Mouse (Mus musculus) hindbrain, embryonic 11.5 days (tissue): Measurements from ENCODE around the gene Fetub. TPM values are rescaled to one million over a fixed set of nuclear protein-coding genes. Genes with fewer than 3 reads are reported as not detected.

Source experiments
- ATAC-seq: fragments of 200-750 bp; cut with Nextera tagmentation; 2 replicates; pipeline ENCODE4 v1.8.0; 2017; ENCODE audit warnings: mild to moderate bottlenecking, moderate TSS enrichment, moderate library complexity; ENCODE audit not compliant: low FRiP score
- DNase-seq: peaks from one replicate; pipeline ENCODE4 v3.0.0-alpha.2; 2015; ENCODE audit warnings: low spot score
- H3K27ac ChIP-seq: fragments of 300-500 bp; sonication (generic); 2 replicates; pipeline ENCODE4 v1.5.1; 2014; ENCODE audit warnings: mild to moderate bottlenecking, low read depth, low read length
- H3K27me3 ChIP-seq: fragments of 300-500 bp; sonication (generic); 2 replicates; pipeline ENCODE4 v1.6.1; 2014; ENCODE audit warnings: mild to moderate bottlenecking, low read length, moderate library complexity, mixed read lengths; ENCODE audit not compliant: control insufficient read depth, insufficient read depth
- H3K36me3 ChIP-seq: fragments of 300-500 bp; sonication (generic); 2 replicates; pipeline ENCODE4 v1.6.1; 2014; ENCODE audit warnings: mild to moderate bottlenecking, low read length, moderate library complexity, mixed read lengths; ENCODE audit not compliant: control insufficient read depth, insufficient read depth
- H3K4me1 ChIP-seq: fragments of 300-500 bp; sonication (generic); replicated peaks from 2 replicates; pipeline ENCODE4 v1.6.1; 2014; ENCODE audit warnings: low read length, mixed read lengths; ENCODE audit not compliant: control insufficient read depth, insufficient read depth
- H3K4me2 ChIP-seq: fragments of 300-500 bp; sonication (generic); replicated peaks from 2 replicates; pipeline ENCODE4 v1.6.1; 2014; ENCODE audit warnings: mild to moderate bottlenecking, low read depth, low read length
- H3K4me3 ChIP-seq: fragments of 300-500 bp; sonication (generic); 2 replicates; pipeline ENCODE4 v1.5.1; 2014; ENCODE audit warnings: low read depth, low read length
- H3K9ac ChIP-seq: fragments of 300-500 bp; sonication (generic); 2 replicates; pipeline ENCODE4 v1.6.1; 2014; ENCODE audit warnings: low read depth, low read length
- H3K9me3 ChIP-seq: fragments of 300-500 bp; sonication (generic); 2 replicates; pipeline ENCODE4 v1.6.1; 2016; ENCODE audit warnings: low read length; ENCODE audit not compliant: control insufficient read depth
- WGBS: fragments of 180-500 bp; shearing (Covaris S2); extraction: QIAGEN DNeasy Blood & Tissue Kit; methylation state at CpG from one replicate; pipeline ENCODE4 v1.1.7; 2014; 5-methylcytosine and 5-hydroxymethylcytosine counted together
- polyA plus RNA-seq: library from polyadenylated mRNA; unstranded; fragments of >200 nt; fragmentation: Nextera tagmentation; extraction: Ambion mirVana; gene quantifications from 2 replicates; pipeline ENCODE4 v1.2.1, GENCODE M21; 2014

Fetub gene
- polyA plus RNA-seq, 1 experiment from 2014 or later: not detected

DNA sequence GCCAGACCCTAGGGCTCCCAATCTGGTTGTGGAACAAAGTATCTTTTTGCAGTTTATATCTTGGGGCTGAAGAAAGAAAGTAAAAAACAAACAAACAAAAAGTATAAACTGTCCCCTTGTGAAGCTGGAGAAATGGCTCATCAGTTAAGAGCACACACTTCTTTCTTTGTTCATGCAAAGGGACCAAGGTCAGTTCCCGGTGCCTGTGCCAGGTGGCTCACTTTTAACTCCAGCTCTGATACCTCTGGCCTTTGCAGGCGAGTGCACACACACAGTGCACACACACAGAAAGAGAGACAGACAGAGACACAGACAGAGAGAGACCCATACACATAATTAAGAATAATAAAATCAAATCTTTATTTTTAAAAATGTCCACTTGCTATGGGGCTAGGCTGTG is 21.5 kb upstream of the Fetub start:
- H3K9me3 ChIP-seq: no peaks in the 10 kb centered on the region
- DNase-seq (no peak), ATAC-seq (no peak)
- 84% methylated on average over 2 of the region's 2 CpGs for WGBS
- H3K27ac ChIP-seq: no peak overlapping the region
- no peak overlapping the region for H3K4me2 ChIP-seq
- no peaks in the 10 kb centered on the region for H3K4me1 ChIP-seq
- H3K9ac ChIP-seq: no peak overlapping the region
- no peaks in the 10 kb centered on the region for H3K27me3 ChIP-seq
- H3K36me3 ChIP-seq: no peaks in the 10 kb centered on the region
- no peak overlapping the region for H3K4me3 ChIP-seq

DNA sequence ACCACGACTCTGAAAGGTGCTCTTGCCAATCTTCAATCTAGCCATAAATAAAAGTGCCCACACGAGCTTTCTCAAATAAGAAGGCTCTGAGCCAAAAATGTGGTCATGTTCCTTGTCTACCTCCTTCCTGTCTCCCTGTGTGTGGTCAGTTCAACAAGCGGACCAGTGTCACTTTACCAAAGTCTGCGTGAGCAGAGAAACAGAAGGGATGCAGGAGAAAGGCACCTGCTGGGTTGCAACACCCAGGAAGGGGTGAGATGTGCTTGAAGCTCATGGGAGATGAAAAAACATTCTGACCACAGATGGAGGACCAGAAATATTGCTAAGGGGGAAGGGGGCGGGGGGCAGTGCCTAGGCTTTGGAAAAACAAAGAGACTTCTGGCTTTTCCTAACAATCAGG is 18.8 kb upstream of the Fetub start:
- no peaks in the 10 kb centered on the region for H3K36me3 ChIP-seq
- H3K9me3 ChIP-seq: no peaks in the 10 kb centered on the region
- DNase-seq (no peak), ATAC-seq (no peak)
- H3K4me2 ChIP-seq: no peak overlapping the region
- WGBS: 51% methylated on average over 5 of the region's 5 CpGs
- no peak overlapping the region for H3K27ac ChIP-seq
- H3K4me3 ChIP-seq: no peak overlapping the region
- H3K27me3 ChIP-seq: no peaks in the 10 kb centered on the region
- no peak overlapping the region for H3K9ac ChIP-seq
- no peaks in the 10 kb centered on the region for H3K4me1 ChIP-seq

DNA sequence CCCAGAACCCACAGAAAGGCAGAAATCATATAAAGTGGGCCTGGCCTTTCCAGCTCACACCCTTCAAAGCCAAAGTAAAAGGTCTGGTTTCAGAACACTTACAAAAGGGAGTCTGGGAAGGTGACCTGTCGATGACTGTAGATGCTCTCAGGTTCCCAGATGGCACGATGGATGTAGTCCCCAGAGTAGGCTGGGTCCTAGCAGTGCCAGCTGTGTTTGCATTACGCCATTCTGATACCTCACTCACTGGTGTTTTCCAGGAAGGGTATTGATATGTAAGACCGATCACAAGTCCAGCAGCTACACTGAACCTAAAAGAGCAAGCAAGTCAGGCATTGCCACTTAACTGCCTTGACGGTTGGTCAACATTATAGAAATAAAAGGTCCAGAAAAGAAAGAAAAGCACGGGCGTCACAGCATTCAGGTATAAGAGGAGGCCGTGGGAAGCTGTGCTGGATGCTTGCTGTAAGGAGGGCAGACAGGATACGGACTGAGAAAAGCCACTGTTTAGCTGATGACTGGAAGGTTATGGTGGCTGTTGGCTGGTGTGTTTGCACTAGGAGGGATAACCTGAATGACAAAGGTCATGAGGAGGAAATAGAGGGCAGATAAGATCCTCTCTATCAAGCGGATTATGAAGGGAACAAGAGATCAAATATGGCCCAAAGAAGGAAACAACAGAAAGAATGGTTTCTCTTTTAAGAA is 18.1 kb upstream of the Fetub start:
- no peaks in the 10 kb centered on the region for H3K9me3 ChIP-seq
- no peaks in the 10 kb centered on the region for H3K36me3 ChIP-seq
- no peak overlapping the region for H3K9ac ChIP-seq
- no peaks in the 10 kb centered on the region for H3K27me3 ChIP-seq
- ATAC-seq (no peak), DNase-seq (no peak)
- H3K27ac ChIP-seq: no peak overlapping the region
- 83% methylated on average over 10 of the region's 10 CpGs for WGBS
- no peak overlapping the region for H3K4me2 ChIP-seq
- H3K4me1 ChIP-seq: no peaks in the 10 kb centered on the region
- no peak overlapping the region for H3K4me3 ChIP-seq

DNA sequence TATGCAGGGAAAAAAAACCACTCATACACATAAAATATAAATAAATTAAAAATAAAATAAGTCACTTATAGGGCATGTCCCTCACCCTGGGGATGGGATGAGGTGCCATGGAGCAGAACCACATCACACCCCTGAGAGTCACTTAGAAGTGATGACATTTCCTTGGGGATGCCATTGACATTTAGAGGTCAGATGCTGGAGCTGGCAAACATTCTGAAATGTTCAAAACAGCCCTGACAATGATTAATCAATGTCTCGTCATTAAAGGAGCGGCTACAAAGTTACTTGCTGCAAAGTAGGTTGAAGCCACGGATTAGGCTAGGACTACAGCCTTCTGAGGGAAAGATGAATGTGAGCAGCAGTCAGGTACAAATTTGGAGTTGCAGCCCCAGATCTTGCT is 16.8 kb upstream of the Fetub start:
- DNase-seq: no peak
- Histone ChIP-seq H3K36me3 (no peaks in the 10 kb centered on the region), H3K27me3 (no peaks in the 10 kb centered on the region), H3K9ac (no peak overlapping the region), H3K27ac (no peak overlapping the region), H3K9me3 (no peaks in the 10 kb centered on the region), H3K4me2 (no peak overlapping the region), H3K4me3 (no peak overlapping the region), H3K4me1 (no peaks in the 10 kb centered on the region)
- WGBS: 85% methylated on average over 3 of the region's 3 CpGs
- no peak for ATAC-seq

DNA sequence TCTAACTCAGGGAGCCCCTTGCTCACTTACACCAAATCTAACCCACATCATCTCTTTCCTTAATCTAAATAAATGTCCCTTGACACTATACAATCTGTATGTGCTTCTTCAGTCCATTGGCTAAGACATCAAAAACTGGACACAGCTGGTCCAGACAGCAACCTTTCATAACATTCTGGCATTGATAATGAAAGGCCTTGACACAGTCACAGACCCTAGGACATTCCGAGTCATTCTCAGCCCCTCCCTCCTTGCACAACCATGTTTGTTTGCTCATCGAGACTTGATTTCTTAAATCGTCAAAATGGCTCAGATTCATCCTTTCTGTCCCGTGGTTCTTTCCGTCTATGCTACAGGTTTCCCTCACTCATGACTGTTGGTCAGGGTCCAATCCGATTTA is 8.8 kb upstream of the Fetub start:
- Histone ChIP-seq H3K4me3 (no peak overlapping the region), H3K4me1 (no peaks in the 10 kb centered on the region), H3K9me3 (no peaks in the 10 kb centered on the region), H3K36me3 (no peaks in the 10 kb centered on the region), H3K9ac (no peak overlapping the region), H3K4me2 (no peak overlapping the region), H3K27ac (no peak overlapping the region), H3K27me3 (no peaks in the 10 kb centered on the region)
- WGBS: 91% methylated on average over 6 of the region's 6 CpGs
- DNase-seq: no peak
- no peak for ATAC-seq

DNA sequence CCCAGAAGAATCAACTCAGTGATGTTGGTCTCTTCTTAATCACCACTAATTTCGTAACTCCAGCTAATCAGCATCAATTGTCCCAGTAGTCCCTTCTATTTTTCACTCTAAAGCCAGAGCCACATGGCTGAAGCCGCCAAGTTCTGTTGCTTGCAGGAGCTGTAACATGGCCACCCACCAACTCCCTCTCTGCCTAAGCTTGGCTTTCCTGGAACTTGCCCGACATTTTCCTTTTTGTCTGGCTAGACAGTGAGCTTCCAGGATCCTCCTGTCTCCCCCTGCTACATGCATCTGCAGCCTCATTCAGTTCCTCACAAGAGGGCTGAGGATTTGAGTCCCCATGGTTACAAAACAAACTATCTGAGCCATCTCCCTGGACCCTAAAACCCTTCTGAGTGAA is 6.1 kb upstream of the Fetub start:
- DNase-seq: no peak
- H3K27me3 ChIP-seq: no peaks in the 10 kb centered on the region
- H3K4me2 ChIP-seq: no peak overlapping the region
- no peaks in the 10 kb centered on the region for H3K4me1 ChIP-seq
- H3K9ac ChIP-seq: no peak overlapping the region
- 87% methylated on average over 3 of the region's 3 CpGs for WGBS
- H3K4me3 ChIP-seq: no peak overlapping the region
- no peaks in the 10 kb centered on the region for H3K9me3 ChIP-seq
- H3K36me3 ChIP-seq: no peaks in the 10 kb centered on the region
- no peak for ATAC-seq
- no peak overlapping the region for H3K27ac ChIP-seq

DNA sequence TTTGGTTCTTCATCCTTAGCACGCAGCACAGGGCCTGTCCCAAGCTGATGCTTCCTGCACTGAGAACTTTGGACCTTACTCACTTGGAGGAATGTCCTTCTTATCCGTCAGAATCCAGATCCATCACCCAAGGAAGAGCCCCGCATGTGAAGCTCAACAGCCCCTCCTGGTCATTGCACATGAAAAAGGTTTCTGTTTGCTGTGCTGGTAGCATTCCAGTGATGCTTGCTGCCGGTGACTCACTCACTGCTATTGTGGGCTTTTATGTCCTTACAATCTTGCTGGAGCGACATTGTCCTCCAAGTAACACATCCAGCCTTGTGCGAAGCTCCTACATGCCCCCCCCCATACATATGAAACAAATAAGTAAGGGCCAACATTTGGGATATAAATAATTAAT is 5.2 kb upstream of the Fetub start:
- Histone ChIP-seq H3K4me1 (no peaks in the 10 kb centered on the region), H3K4me3 (no peak overlapping the region), H3K27ac (no peak overlapping the region), H3K4me2 (no peak overlapping the region), H3K9me3 (no peaks in the 10 kb centered on the region), H3K27me3 (no peaks in the 10 kb centered on the region), H3K9ac (no peak overlapping the region), H3K36me3 (no peaks in the 10 kb centered on the region)
- no peak for ATAC-seq
- WGBS: 80% methylated on average over 6 of the region's 6 CpGs
- DNase-seq: no peak

DNA sequence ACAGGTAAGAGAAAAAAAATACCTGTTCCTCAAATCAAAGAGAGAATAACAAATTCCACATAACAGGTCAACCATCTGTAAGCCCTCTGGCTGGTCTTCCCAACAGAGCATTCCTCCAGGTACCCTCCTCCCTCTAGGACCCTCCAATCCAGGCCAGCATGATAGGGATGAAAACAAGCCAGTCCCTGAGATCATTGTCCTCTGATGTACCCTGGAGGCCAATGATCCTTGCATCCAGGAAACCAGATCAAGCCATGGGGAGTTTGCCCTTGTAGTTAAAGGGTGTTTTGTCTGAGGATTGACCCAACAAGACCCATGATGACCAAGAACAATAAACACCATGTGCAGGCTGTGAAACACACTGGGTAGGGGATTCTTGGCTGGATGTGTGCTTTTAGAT is 3.9 kb upstream of the Fetub start:
- ATAC-seq (no peak), DNase-seq (no peak)
- Histone ChIP-seq H3K27ac (no peak overlapping the region), H3K9ac (no peak overlapping the region), H3K9me3 (no peaks in the 10 kb centered on the region), H3K27me3 (no peaks in the 10 kb centered on the region), H3K4me1 (no peaks in the 10 kb centered on the region), H3K4me2 (no peak overlapping the region), H3K4me3 (no peak overlapping the region), H3K36me3 (no peaks in the 10 kb centered on the region)

DNA sequence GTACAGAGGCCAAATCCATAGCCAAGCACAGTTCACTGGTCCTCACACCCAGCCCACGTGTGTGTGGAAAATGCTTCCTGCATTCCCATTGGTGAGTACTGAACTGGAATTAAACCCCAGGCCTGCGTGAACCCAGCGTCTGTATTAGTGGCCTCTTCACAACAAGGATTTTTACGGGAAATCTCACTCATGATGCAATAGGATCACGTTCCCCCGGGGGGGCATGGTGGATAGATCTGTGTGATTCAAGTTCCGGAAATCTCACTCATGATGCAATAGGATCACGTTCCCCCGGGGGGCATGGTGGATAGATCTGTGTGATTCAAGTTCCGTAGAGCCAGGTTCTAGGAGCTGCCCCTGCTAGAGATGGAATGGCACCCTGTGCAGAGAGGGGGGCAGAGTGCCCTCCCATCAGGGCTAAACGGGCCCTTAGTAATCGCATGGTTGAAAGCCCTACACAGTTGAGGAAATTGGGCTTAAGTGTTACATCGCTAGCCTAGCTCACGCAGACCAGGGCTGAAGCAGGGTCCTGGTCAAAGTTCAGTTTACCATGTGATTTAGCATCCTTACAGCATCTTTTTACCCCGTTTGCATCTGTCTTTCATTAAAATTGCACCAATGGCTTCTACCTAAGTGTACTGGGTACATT is 654 bp downstream of the Fetub start:
- DNase-seq (no peak), ATAC-seq (no peak)
- Histone ChIP-seq H3K36me3 (no peaks in the 10 kb centered on the region), H3K9me3 (no peaks in the 10 kb centered on the region), H3K9ac (no peak overlapping the region), H3K4me3 (no peak overlapping the region), H3K4me2 (no peak overlapping the region), H3K4me1 (no peaks in the 10 kb centered on the region), H3K27ac (no peak overlapping the region), H3K27me3 (no peaks in the 10 kb centered on the region)
- WGBS: 73% methylated on average over 15 of the region's 15 CpGs
